Mouse (Mus musculus): ENCODE measurements around the gene Fam83c.

Gene Fam83c

DNA sequence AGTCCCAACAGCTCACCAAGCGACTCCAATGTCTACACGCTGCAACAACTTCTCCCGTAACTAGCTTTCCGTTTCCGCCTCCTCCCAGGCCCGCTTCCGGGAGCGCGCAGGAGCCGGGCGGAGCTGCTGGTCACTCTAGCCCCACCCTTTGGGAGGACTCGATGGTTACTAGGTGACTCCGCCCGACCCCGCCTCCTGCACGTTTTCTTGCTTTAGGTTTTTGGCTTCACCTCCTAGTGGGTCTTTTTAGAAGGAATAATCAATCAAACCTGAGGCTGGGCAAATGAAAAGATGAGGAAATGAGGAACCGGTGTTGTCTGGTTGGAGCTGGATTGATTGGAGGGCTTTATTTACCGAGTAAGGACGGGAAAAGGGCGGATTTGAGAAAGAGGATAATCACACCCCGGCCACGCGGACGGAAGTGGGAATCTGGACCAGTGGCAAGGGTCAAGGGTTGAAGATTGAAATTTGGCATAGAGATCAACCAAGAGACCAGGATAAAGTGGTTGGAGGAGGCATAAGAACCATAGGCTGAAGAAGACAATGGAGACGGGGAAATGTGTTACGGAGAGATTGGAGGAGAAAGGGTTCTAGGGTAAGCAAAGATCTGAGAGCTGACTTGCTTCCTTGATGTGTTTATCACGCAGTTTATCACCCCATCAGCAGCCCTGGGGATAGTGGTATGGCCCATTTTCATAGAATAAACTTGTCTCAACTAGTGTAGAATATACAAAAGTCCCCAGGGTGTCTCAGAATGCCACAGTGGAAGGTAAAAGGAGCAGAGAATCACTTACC is 7.8 kb downstream of the Fam83c start, which contains the start of gene Eif6:
Gene Eif6 (minus strand): TSS at position 296 of the 795 bp plus-strand sequence.
- in situ Hi-C loops (cut with MboI, MseI): no loop called here

DNA sequence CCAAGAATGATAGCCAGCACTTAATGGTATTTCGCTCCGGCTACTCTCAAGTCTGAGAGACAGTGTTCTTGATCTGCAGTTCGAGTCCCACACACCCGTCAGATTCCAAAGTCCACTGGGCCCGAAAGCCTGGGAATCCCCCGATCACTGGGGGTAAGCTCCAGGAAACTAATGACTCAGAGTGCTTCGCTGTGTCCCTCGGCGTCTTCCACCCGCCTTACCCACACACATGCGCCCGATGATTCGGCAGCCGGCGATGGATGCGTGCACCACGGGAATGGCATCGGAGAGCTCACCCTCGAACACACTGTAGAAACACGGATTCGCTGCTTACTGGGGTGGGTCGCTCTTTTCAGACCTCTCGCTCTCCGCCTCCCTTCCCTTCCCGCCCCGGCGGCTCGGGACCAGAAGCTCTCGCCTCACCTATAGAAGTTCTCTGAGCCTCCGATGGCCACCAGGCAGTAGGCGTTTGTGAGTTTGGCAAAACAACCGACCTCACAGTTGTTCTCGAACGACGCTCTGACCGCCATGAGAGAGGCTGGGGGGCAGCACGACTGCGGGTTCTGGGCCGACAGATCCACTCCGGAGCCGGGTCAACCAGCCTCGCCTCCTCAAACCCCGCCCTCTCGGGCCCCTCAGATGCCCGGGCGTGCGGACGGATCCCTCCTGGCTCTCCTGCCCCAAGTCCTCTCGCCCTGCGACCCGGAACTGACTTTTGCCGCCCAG is 8.6 kb downstream of the Fam83c start:
- in situ Hi-C loops (cut with MboI, MseI): no loop called here

DNA sequence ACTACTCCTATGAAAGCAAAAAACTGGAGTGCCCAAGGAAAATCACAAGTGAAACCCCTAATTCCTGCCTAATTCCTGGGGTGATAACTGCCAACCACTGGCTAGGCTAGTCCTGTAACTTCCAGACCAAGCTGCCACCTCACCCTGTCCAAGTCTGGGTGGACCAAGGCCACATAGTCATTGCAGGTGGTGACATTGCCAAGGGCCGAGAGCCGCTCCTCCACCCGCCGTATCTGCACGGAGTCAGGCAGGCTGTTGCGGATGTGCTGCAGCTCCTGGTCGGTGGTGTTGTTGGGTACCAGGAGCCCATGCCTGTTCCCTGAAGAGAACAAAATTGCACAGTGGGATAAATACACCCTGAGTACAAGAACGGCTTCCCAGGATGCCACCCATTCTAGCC is 10.9 kb downstream of the Fam83c start:
- in situ Hi-C loops (cut with MboI, MseI): no loop called here

DNA sequence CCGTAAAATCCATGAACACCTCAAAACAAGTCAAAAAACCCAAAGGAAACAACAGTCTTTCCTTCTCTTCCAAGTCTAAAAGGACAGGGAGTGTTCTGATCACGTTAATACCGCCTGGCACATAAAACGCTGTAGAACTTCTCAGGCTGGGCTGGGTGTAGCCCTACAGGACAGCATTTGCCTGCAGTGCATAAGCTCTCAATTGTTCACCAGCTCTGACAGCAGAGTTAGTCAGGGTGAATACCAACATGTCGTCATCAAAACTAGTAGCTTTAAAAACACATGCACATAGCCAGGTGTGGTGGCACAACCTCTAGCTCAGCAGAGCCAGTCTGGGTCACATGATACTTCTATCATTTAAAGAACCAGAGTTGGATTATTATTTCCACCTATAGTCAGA is 13.9 kb downstream of the Fam83c start:
- in situ Hi-C loops (cut with MboI, MseI): no loop called here

DNA sequence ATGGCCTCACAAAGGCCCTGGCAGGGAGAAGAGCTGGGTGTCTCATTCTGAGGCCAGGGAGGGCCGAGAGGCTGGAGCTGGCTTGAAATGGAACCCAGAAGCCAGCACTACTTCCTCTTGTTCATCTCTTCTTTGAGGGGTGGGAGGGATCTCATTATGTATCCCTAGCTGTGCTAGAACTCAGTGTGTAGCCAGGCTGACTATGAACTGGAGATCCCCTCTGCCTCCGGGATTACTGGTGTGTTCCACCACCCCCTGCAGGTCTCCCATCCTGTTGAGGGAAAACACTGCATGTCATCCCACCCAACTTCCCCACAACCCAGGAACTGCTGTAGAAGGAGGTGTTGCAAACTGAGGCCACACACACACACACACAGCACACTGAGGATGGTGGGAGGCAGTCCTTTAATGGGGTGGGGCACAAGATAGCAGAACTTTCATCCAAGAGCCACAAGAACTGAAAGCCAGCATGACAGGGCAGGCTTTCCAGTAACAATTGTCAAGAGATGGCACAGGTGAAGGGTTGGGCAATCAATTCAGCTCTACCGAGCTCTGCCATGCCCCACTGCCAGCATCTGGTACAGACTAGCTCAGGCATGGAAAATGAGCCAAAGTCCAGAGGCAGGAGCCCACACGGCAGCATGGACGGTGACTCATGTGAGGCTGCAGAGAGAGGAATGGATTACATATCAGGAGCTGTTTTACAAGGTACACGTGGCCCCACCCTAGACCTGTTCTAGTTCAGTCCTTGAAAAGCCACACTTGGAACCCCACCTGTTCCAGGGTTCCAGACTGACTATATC is 15.0 kb downstream of the Fam83c start:
- in situ Hi-C loops (cut with MboI, MseI): no loop called here

DNA sequence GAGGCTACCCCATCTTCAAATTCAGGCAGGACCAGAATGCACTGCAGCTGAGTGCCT is 15.4 kb downstream of the Fam83c start, which contains the start of gene BC029722:
Gene BC029722 (minus strand): TSS at position 35 of the 57 bp plus-strand sequence.
- in situ Hi-C loops (cut with MboI, MseI): no loop called here

DNA sequence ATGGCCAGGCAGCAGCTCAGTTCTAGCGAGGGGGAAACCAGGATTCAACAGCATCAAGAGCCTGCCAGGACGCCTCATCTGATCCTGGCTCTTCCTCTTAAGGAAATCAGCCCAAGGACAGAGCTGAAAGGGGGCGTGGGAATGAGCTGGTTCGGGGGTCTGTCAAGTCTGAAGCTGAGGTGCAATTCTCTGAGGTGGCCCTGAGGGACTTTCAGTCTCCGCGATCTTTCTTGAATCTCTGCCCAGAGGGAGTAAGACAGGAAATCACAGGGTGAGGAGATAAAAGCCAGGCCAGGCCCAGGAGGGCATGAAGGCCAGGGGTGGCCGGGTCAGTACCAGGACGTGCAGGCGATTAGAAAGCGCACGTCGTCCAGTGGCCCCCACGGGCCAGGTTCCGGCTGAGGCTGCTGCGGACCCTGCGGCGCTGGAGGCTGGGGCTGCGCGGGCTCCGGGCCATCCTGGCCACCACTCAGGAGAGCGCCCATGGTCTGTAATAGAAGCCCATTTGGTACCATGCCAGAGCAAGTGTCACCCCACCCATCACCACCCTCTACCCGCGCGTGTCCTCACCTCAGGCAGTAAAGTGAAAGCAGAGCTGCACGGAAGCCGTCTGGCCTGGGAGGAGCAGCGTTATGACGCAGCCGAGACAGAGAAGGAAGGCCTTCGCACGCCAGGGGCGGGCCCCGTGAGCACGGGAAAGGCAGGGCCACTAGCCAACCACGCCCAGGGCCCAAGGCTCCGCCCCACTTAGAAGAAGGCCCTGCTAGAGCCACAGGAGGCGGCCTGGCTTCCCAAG is 15.9 kb downstream of the Fam83c start:
- in situ Hi-C loops (cut with MboI, MseI): no loop called here

DNA sequence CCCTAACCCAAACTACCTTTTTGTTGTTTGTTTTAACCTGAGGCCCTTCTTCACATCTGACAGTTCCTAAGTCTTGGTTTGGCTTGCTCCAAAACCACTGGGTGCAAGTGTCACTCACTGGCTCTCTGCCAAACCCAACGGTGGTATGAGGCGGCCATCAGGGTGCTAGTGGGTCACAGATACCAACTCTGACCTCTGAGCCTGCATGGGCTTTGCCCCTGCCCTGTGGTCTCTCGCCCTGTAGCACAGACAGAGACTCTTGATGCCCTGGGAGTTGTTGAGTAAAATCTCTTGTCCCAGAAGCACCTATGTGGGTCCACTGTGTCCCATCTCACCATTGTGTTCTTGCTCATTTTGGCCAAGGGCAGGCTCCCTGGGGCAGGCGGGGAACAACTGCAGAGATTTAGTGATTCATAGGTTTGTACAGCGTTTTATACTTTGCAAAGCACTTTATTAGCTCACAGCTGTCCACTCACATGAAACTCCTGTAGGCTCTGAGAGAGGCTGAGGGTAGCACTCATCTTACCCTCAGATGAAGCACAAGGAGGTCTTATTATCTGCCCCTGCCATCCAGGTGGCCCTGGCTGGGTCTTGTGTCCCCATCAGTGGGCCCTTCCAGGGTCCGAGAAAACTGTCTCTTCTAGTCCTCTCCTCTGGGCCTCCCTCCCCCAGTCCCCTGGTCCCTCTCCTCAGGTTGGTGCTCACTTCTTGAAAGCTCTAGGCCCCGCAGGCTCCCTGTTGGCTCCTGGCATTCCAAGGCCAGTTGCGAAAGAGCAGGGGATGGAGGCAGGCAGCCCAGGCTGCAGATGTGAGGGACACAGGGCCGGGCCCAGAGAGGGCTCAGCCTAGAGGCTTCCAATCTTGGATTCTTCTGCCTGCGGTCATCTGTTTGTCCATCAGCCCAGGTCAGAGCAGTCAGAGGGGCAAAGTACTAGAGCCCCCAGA is 17.1 kb downstream of the Fam83c start:
- in situ Hi-C loops (cut with MboI, MseI): no loop called here

DNA sequence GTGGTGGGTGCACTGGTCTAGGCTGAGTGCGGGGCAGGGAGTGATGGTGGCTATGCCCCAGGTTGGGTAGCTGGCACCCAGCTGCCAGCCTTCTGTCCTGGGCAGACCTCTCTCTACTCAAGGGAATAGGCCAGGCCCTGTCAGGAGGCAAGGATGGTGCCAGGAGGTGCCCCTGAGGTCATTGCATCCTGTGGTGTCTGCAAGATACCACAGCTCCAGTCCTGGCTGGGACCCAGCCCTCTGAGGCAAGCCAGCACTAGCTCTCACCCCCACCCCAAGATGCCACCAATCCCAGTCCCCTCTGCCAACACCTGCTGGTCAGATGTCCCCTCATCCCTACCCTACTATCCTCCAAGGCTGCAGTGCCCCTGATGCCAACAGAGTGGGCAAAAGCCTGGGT is 18.5 kb downstream of the Fam83c start:
- in situ Hi-C loops (cut with MboI, MseI): no loop called here

DNA sequence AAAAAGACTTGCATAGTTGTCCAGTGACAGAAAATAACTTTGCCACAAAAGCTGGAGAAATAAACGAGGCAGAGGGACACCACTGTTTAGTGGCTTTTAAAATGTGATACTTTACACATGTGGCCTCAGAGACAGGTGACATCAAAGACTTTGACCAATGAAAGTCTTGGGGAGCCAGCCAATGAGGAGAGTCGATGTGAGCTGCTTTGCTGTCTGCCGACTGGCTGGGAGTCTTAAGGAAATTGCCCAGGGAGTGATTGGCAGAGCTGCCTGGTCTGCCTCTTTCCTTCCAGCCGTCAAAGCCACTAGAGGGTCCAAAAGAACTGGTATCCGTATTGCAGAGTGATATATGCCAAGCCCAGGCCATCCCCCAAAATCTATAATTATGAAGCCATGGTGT is 19.8 kb downstream of the Fam83c start:
- in situ Hi-C loops (cut with MboI, MseI): no loop called here

DNA sequence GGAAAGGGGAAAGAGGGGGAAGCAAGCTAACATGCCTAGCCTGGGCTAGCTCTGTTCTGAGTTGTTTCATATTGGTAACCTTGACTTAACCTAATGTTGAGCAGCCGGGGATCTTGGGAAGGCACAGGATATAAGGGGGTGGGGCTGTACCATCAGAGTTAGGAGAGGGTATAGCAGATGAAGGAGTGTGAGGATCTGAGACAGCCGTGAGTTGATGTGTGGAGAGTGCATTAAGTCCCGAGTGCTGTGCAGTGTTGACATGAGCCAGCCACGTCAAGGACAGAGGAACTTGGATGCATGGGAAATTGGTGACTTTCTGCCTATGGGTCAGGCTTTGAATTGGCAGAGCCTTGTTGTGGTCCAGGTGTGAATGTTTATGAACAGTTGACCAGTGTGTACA is 22.0 kb downstream of the Fam83c start:
- in situ Hi-C loops (cut with MboI, MseI): no loop called here

DNA sequence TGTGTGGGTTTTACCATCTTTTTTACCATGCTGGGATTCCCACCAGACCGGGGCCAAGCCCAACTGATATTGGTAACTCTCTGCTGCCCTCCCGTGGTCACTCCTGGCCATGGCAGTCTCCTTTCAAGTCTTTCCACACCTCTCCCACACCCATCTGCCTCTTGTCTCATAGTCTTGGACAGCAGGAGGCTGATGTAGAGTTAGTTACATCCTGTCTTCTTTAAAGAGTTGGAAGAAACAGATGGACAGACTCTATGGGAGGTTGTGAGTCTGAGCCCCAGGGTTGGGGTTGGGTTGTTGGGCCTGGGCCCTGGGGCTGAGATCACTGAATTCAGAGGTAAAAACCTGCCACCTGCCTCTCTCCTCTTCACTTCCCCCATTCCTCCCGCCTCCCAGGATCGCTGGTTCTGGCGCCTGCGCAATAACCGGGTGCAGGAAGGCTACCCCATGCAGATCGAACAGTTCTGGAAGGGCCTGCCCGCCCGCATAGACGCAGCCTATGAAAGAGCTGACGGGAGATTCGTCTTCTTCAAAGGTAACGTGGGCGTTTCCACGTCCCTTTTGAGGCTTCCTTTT is 22.7 kb downstream of the Fam83c start:
- in situ Hi-C loops (cut with MboI, MseI): no loop called here

DNA sequence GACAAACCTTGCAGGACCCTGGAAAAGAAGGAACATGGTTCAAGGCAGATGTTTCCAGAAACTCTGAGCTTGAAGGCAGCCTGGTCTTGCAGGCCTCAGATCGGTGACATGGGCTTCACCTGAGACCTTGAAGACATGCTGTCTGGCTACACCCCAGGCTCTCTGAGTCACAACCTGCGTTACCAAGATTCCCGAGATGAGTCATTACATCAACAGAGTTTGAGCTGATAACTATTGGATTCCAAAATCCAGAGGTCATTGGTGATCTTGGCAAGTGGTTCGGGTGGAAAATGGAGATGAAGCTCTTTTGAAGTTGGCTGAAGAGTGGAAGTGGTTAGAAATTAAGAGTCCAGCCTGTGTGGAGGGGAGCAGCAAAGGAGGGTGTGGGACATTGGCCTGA is 25.0 kb downstream of the Fam83c start:
- in situ Hi-C loops (cut with MboI, MseI): no loop called here

DNA sequence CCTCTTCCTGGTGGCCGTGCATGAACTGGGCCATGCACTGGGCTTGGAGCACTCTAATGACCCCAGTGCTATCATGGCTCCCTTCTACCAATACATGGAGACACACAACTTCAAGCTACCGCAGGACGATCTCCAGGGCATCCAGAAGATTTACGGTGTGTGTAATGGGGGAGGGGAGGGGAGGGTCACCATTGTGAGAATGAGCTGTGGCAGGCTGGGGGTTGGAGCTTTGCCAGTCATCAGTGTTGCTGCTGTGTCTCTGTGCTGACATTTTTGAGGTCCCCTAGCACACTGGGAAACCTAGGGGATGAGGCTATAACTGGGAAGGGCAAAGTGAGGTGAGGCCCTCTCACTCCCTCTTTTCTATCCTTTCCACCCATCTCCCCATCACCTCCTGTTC is 27.2 kb downstream of the Fam83c start:
- in situ Hi-C loops (cut with MboI, MseI): no loop called here

DNA sequence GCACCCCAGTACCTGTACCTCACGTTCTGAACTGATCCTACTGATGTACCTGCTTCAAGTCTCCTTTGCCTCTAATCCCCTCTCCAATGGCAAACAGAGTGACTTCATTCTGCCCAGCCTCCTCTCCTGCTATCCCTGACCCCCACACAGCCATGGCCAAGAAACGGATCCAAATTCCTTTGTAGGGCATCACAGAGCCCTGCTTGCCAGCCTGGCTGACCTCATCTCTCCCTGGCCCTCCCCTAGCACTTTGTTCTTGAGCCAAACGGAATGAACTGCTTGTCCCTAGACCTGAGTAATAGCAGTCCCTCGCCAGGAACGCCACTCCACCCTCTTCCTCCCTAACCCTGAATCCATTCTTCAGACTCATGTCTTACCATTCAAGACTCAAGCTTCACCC is 28.1 kb downstream of the Fam83c start:
- in situ Hi-C loops (cut with MboI, MseI): no loop called here

DNA sequence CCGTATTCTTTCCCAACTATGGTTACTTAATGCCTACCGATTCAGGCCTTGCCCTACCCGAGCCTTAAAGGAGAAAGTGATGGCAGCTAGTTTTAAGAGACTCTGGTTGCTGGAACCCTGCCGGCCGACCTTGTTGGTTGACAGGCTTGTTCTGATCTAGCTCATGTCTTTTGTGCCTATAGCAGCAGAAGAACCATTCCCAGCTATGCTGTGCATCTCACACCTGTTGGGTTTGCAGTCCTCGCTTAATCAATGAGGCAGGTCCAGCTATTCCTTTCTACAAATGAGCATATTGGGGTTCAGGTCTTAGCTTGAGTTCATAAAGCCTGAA is 28.8 kb downstream of the Fam83c start:
- in situ Hi-C loops (cut with MboI, MseI): no loop called here

DNA sequence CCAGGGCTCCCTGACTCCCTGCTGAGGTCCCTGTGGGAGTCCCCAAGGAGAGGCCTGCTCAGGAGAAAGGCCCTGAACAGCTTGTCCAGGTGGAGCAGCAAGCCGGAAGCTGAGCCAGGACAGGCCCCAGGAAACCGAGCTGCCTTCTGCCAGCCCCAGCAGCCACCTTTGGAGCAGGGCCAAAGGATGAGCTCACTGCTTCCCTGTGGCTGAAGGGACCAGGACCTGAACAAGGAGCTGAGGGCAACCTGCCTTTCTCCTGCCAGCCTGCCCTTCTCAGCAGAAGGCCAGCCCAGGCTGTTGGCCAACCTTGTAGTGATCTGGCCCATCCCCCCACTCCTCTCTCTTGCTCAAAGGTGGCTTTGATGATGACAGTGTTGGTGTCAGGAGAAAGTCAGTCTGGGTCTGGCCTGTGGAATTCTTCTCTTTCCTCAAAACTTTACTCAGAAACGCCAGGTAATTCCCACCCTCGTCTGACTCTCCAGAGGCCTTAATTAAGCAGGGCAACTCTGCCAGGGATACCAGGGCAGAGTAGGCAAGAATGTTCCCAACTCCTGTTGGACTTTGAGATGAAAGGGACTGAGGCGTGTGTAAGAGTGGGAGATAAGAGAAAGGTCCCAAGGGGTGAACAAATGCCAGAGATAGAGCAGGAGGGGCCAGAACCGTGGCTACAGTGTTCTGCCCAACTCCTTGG is 29.3 kb downstream of the Fam83c start:
- in situ Hi-C loops (cut with MboI, MseI): no loop called here

DNA sequence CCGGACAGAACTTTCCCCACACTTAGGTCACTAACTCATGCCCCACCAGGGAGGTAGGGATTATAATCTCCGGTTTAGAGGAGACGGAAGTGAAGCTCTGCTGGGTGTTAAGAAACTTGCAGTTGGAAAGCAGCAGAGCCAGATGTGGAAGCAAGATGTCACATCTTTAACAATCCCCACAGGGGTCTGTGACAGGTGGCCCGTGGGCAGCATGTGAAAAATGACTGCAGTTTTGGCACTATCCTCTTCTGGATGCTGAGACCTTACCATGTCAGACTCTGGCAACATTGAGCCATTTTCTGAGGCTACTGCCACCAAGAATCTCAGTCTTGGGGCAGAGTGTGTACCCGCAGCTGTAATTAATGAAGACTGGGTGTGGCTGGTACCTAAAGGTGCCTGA is 30.6 kb downstream of the Fam83c start:
- in situ Hi-C loops (cut with MboI, MseI): no loop called here

DNA sequence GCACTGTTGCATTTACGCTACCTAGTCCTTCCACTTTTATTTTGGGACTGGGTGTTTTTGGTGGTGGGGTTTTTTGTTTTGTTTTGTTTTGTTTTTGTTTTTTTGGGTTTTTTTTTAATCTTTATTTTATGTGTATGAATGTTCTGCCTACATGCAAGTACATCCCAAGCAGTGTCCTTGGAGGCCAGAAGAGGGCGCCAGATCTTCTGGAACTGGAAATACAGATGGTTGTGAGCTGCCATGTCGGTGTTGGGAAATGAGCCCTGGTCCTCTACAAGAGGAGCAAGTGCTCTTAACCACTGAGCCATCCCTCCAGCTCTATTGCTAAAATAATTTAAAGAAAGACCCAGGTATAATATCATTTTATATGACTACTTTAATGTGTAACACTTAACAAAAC is 31.9 kb downstream of the Fam83c start:
- in situ Hi-C loops (cut with MboI, MseI): no loop called here

DNA sequence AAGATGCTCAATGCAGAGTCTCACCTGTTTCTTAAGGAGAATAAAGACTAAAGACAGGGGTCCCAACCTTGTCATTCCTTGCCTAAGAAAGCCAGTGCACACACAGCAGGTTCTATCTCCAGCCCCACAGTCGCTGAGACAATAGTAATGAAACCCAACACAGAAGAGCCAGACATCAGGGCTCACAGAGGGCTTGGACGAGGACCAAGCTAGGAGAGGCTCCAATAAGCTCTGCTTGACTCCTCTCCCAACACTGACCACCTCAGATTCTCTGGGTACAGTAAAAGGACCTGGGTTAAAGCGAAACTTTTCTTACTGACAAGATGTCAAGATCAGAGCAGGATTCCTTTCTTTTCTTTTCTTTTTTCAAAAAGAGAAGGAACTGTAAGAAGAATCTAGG is 36.0 kb downstream of the Fam83c start:
- in situ Hi-C loops (cut with MboI, MseI): loop anchor here in 1 of 2 experiments (25.0 kb wide), 1 partner anchor 311 kb away; no protein-coding TSS in a partner anchor
